Mouse (Mus musculus) embryonic facial prominence, embryonic 14.5 days (tissue): ENCODE measurements around the gene Dnajc25. TPM values are rescaled to one million over a fixed set of nuclear protein-coding genes. Genes with fewer than 3 reads are reported as not detected.
A peak's percentile ranks its signal among the peaks of the same experiment; 100 is the strongest.

Experiments used
- ATAC-seq: fragments of 200-750 bp; cut with Nextera tagmentation; 2 replicates; pipeline ENCODE4 v1.8.0; 2017; ENCODE audit warnings: low read depth, moderate number of reproducible peaks, moderate TSS enrichment
- DNase-seq: peaks from one replicate; pipeline ENCODE4 v3.0.0-alpha.2; 2015; ENCODE audit warnings: low spot score
- H3K27ac ChIP-seq: fragments of 300-500 bp; sonication (generic); replicated peaks from 2 replicates; pipeline ENCODE4 v1.5.1; 2014; ENCODE audit warnings: low read depth, mild to moderate bottlenecking, low read length, moderate library complexity
- H3K27me3 ChIP-seq: fragments of 300-500 bp; sonication (generic); replicated peaks from 2 replicates; pipeline ENCODE4 v1.6.1; 2014; ENCODE audit warnings: low read length; ENCODE audit not compliant: control insufficient read depth, insufficient read depth
- H3K36me3 ChIP-seq: fragments of 300-500 bp; sonication (generic); 2 replicates; pipeline ENCODE4 v1.6.1; 2014; ENCODE audit warnings: low read length, mixed read lengths; ENCODE audit not compliant: control insufficient read depth, insufficient read depth
- H3K4me1 ChIP-seq: fragments of 300-500 bp; sonication (generic); 2 replicates; pipeline ENCODE4 v1.6.1; 2014; ENCODE audit warnings: antibody characterized with exemption, low read length; ENCODE audit not compliant: control insufficient read depth, insufficient read depth
- H3K4me2 ChIP-seq: fragments of 300-500 bp; sonication (generic); 2 replicates; pipeline ENCODE4 v1.6.1; 2014; ENCODE audit warnings: low read depth, mild to moderate bottlenecking, low read length, moderate library complexity, mixed read lengths
- H3K4me3 ChIP-seq: fragments of 300-500 bp; sonication (generic); 2 replicates; pipeline ENCODE4 v1.5.1; 2014; ENCODE audit warnings: low read depth, mild to moderate bottlenecking, low read length
- H3K9ac ChIP-seq: fragments of 300-500 bp; sonication (generic); 2 replicates; pipeline ENCODE4 v1.6.1; 2014; ENCODE audit warnings: low read depth, mild to moderate bottlenecking, low read length, moderate library complexity, mixed read lengths
- H3K9me3 ChIP-seq: fragments of 300-500 bp; sonication (generic); 2 replicates; pipeline ENCODE4 v1.6.1; 2016; ENCODE audit warnings: low read length; ENCODE audit not compliant: control insufficient read depth
- WGBS: fragments of 180-500 bp; shearing (Covaris S2); extraction: QIAGEN DNeasy Blood & Tissue Kit; methylation state at CpG from one replicate; pipeline ENCODE4 v1.1.7; 2014; 5-methylcytosine and 5-hydroxymethylcytosine counted together
- polyA plus RNA-seq: library from polyadenylated mRNA; unstranded; fragments of >200 nt; fragmentation: Nextera tagmentation; extraction: Ambion mirVana; gene quantifications from 2 replicates; pipeline ENCODE4 v1.2.1, GENCODE M21; 2014

The Dnajc25 gene
- polyA plus RNA-seq, 1 experiment from 2014 or later = 19.3 TPM

- Histone ChIP-seq H3K9ac (no peak overlapping the region), H3K4me2 (no peak overlapping the region), H3K4me3 (no peak overlapping the region), H3K9me3 (no peaks in the 10 kb centered on the region), H3K27ac (no peak overlapping the region), H3K4me1 (no peaks in the 10 kb centered on the region), H3K27me3 (no peaks in the 10 kb centered on the region), H3K36me3 (no peaks in the 10 kb centered on the region)
- ATAC-seq (no peak), DNase-seq (no peak)
- 88% methylated on average over 1 of the region's 1 CpGs for WGBS
Measured at GRCm38 (mm10) chr4:58998688-58999087, 3.8 kb downstream of the Dnajc25 start.

- Histone ChIP-seq H3K27me3 (no peaks in the 10 kb centered on the region), H3K27ac (no peak overlapping the region), H3K4me1 (peaks cover 9% of the 10 kb centered on the region), H3K9ac (no peak overlapping the region), H3K36me3 (no peaks in the 10 kb centered on the region), H3K4me2 (no peak overlapping the region), H3K9me3 (no peaks in the 10 kb centered on the region), H3K4me3 (no peak overlapping the region)
- ATAC-seq (no peak), DNase-seq (peak; percentile 74)
- 6% methylated on average over 2 of the region's 2 CpGs for WGBS
Measured at GRCm38 (mm10) chr4:58999686-59000085, 4.8 kb downstream of the Dnajc25 start.

GRCm38 (mm10) chr4:59000614-59001013 lies 5.8 kb downstream of the Dnajc25 start:
- no peaks in the 10 kb centered on the region for H3K36me3 ChIP-seq
- peaks cover 18% of the 10 kb centered on the region for H3K4me1 ChIP-seq
- no peak overlapping the region for H3K4me3 ChIP-seq
- DNase-seq = no peak
- no peak for ATAC-seq
- no peak overlapping the region for H3K27ac ChIP-seq
- no peak overlapping the region for H3K4me2 ChIP-seq
- no peaks in the 10 kb centered on the region for H3K9me3 ChIP-seq
- WGBS = 0% methylated on average over 2 of the region's 2 CpGs
- H3K27me3 ChIP-seq = no peaks in the 10 kb centered on the region
- H3K9ac ChIP-seq = no peak overlapping the region

GRCm38 (mm10) chr4:59002948-59003805 lies 8.3 kb downstream of the Dnajc25 start, which contains the start of gene Gm20503:
Gm20503 (plus strand) TSS chr4:59003210.
- no peaks in the 10 kb centered on the region for H3K9me3 ChIP-seq
- peak within 1 kb of the TSS; percentile 96 for H3K9ac ChIP-seq
- H3K36me3 ChIP-seq = no peaks in the 10 kb centered on the region
- DNase-seq = peak; percentile 96
- 0% methylated on average over 12 of the region's 89 CpGs for WGBS
- H3K4me2 ChIP-seq = peak within 1 kb of the TSS; percentile 84
- peaks cover 26% of the 10 kb centered on the region for H3K4me1 ChIP-seq
- no peaks in the 10 kb centered on the region for H3K27me3 ChIP-seq
- H3K27ac ChIP-seq = peak within 1 kb of the TSS; percentile 89
- ATAC-seq = peak; percentile 99
- H3K4me3 ChIP-seq = peak within 1 kb of the TSS; percentile 96

- Histone ChIP-seq H3K4me3 (peak overlapping the region; percentile 96), H3K27me3 (no peaks in the 10 kb centered on the region), H3K27ac (no peak overlapping the region), H3K9ac (peak overlapping the region; percentile 96), H3K9me3 (no peaks in the 10 kb centered on the region), H3K4me2 (peak overlapping the region; percentile 84), H3K4me1 (peaks cover 26% of the 10 kb centered on the region), H3K36me3 (no peaks in the 10 kb centered on the region)
- no peak for ATAC-seq
- no peak for DNase-seq
- WGBS = 29% methylated on average over 7 of the region's 7 CpGs
Measured at GRCm38 (mm10) chr4:59003806-59004200, 8.9 kb downstream of the Dnajc25 start.

- no peak overlapping the region for H3K27ac ChIP-seq
- H3K4me1 ChIP-seq = peaks cover 30% of the 10 kb centered on the region
- 37% methylated on average over 8 of the region's 8 CpGs for WGBS
- H3K36me3 ChIP-seq = no peaks in the 10 kb centered on the region
- ATAC-seq (no peak), DNase-seq (no peak)
- H3K4me3 ChIP-seq = no peak overlapping the region
- H3K27me3 ChIP-seq = no peaks in the 10 kb centered on the region
- H3K9ac ChIP-seq = no peak overlapping the region
- H3K4me2 ChIP-seq = no peak overlapping the region
- H3K9me3 ChIP-seq = no peaks in the 10 kb centered on the region
Measured at GRCm38 (mm10) chr4:59006211-59006610, 11.3 kb downstream of the Dnajc25 start.

GRCm38 (mm10) chr4:59007016-59007415 lies 12.2 kb downstream of the Dnajc25 start:
- no peaks in the 10 kb centered on the region for H3K9me3 ChIP-seq
- no peaks in the 10 kb centered on the region for H3K36me3 ChIP-seq
- no peaks in the 10 kb centered on the region for H3K27me3 ChIP-seq
- WGBS = 70% methylated on average over 6 of the region's 6 CpGs
- H3K4me3 ChIP-seq = no peak overlapping the region
- H3K27ac ChIP-seq = no peak overlapping the region
- H3K4me1 ChIP-seq = peaks cover 31% of the 10 kb centered on the region
- ATAC-seq (no peak), DNase-seq (no peak)
- H3K4me2 ChIP-seq = no peak overlapping the region
- H3K9ac ChIP-seq = no peak overlapping the region

- 60% methylated on average over 5 of the region's 5 CpGs for WGBS
- Histone ChIP-seq H3K4me2 (no peak overlapping the region), H3K9ac (no peak overlapping the region), H3K27ac (no peak overlapping the region), H3K27me3 (no peaks in the 10 kb centered on the region), H3K4me1 (peaks cover 31% of the 10 kb centered on the region), H3K4me3 (no peak overlapping the region), H3K9me3 (no peaks in the 10 kb centered on the region), H3K36me3 (no peaks in the 10 kb centered on the region)
- ATAC-seq (no peak), DNase-seq (peak; percentile 26)
Measured at GRCm38 (mm10) chr4:59007974-59008373, 13.1 kb downstream of the Dnajc25 start.

- Histone ChIP-seq H3K4me1 (peaks cover 27% of the 10 kb centered on the region), H3K4me3 (no peak overlapping the region), H3K4me2 (no peak overlapping the region), H3K36me3 (no peaks in the 10 kb centered on the region; the same call in 1 of the 2 replicates), H3K27me3 (no peaks in the 10 kb centered on the region), H3K9ac (no peak overlapping the region), H3K9me3 (no peaks in the 10 kb centered on the region), H3K27ac (no peak overlapping the region)
- no peak for DNase-seq
- no peak for ATAC-seq
- WGBS = 86% methylated on average over 7 of the region's 7 CpGs
Measured at GRCm38 (mm10) chr4:59009186-59009585, 14.3 kb downstream of the Dnajc25 start.
